Mouse (Mus musculus) layer of hippocampus, adult 2 months (tissue): ENCODE measurements around the gene Gm20538. TPM values are rescaled to one million over a fixed set of nuclear protein-coding genes. Genes with fewer than 3 reads are reported as not detected.

Experiments
- DNase-seq, 2 experiments: peaks; one replicate each; pipeline ENCODE4 v3.0.0; 2022; ENCODE audit warnings: low spot score in 2 of 2
- H3K27ac ChIP-seq: fragments of 200-600 bp; 2 replicates; pipeline ENCODE4 v1.8.1; 2022
- H3K4me3 ChIP-seq: fragments of 200-600 bp; 2 replicates; pipeline ENCODE4 v1.8.1; 2022; ENCODE audit warnings: mild to moderate bottlenecking
- CTCF ChIP-seq: fragments of 200-600 bp; conservative IDR thresholded peaks from 2 replicates; pipeline ENCODE4 v1.8.1; 2022; ENCODE audit warnings: antibody characterized with exemption, mild to moderate bottlenecking, moderate library complexity
- long read RNA-seq, 2 experiments: library from polyadenylated mRNA; stranded (forward); transcript quantifications; one replicate each; pipeline ENCODE4 v2.0.0; 2021; ENCODE audit warnings: borderline mapping rate in 2 of 2
- total RNA-seq, 2 experiments: library from RNA; stranded (reverse); gene quantifications; 2 replicates each; pipeline ENCODE4 v1.2.3; 2021

The Gm20538 gene
- not detected for total RNA-seq
- long read RNA-seq, experiment 1, result 0 reads
- long read RNA-seq, experiment 2, result 0 reads

- Histone ChIP-seq H3K27ac (no peak within 1 kb of the TSS), H3K4me3 (peak within 1 kb of the TSS; percentile 85; the same call in 1 of the 2 replicates)
- no peak for DNase-seq
- no peak for TF ChIP-seq CTCF
These were observed at the start of gene Gm20538 for GRCm38 (mm10) chr19:44552731-44553130. Gm20538 (minus strand) TSS chr19:44552831.

DNA sequence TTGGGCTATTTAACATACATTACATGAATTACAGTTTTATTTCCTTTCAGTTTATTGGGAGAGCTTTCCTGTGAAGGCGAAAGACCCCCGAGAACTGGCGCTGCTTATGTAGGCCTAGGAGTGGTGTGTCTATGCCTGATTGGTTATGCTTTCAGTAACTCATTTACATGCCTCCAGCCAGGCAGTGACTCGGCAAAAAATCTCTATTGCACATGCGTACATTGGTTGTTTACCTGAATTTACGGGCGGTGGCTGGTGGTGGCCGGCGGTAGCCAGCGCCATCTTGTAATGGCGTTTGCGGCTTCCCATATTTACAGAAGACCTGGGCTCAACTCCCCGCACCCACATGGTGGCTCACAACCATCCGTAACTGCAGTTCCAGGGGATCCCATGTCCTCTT, 41.5 kb upstream of the Gm20538 start:
- no peak for TF ChIP-seq CTCF
- Histone ChIP-seq H3K4me3 (no peak overlapping the region), H3K27ac (no peak overlapping the region)
- no peak for DNase-seq

GRCm38 (mm10) chr19:44591638-44592037, 39.0 kb upstream of the Gm20538 start:
- no peak for TF ChIP-seq CTCF
- Histone ChIP-seq H3K27ac (no peak overlapping the region), H3K4me3 (no peak overlapping the region)
- no peak for DNase-seq

- no peak for TF ChIP-seq CTCF
- DNase-seq, result no peak
These were observed 38.4 kb upstream of the Gm20538 start for GRCm38 (mm10) chr19:44590992-44591391.

GRCm38 (mm10) chr19:44589591-44590223, 37.1 kb upstream of the Gm20538 start:
- TF ChIP-seq CTCF, result no peak
- no peak overlapping the region for H3K4me3 ChIP-seq
- no peak for DNase-seq
- no peak overlapping the region for H3K27ac ChIP-seq

More at GRCm38 (mm10) chr19:44590992-44591391, 38.4 kb upstream of the Gm20538 start:
- Histone ChIP-seq H3K27ac (no peak overlapping the region), H3K4me3 (no peak overlapping the region)

GRCm38 (mm10) chr19:44588036-44588435, 35.4 kb upstream of the Gm20538 start:
- no peak overlapping the region for H3K27ac ChIP-seq
- H3K4me3 ChIP-seq, result no peak overlapping the region
- no peak for TF ChIP-seq CTCF
- no peak for DNase-seq

DNA sequence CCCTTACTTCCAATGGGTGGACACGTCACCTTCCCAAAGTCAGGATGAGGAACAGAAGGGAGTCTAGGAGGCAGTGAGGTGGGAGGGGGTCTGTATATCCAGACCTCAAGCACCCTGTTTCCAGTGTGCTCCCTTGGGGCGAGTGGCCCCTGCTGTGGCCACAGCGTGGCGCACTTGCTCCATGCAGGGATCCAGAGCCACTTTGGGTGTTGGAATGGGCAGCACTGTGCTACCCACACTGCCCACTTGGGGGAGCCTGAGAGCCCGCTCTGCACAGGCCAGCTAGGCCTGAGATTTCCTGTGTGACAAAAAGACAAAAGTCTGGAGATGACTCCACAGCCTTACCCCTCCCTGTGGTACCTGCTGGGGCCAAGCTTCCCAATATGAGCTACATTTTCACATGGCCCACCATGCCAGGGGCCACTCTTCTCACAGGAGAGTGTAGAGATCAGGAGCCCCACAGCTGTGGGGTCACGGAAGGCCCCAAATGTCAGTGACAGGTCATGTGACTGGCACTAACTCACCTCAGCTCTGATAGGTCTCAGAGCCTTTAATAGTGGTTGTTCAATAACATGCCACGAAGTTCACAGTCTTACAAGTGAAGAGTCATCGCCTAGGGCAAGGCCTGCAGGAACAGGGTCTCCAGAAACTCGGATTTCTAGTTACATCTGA, 30.1 kb upstream of the Gm20538 start:
- Histone ChIP-seq H3K27ac (no peak overlapping the region), H3K4me3 (no peak overlapping the region)
- DNase-seq, result peak; percentile 88 to 97
- TF ChIP-seq CTCF, result peak; percentile 100

DNA sequence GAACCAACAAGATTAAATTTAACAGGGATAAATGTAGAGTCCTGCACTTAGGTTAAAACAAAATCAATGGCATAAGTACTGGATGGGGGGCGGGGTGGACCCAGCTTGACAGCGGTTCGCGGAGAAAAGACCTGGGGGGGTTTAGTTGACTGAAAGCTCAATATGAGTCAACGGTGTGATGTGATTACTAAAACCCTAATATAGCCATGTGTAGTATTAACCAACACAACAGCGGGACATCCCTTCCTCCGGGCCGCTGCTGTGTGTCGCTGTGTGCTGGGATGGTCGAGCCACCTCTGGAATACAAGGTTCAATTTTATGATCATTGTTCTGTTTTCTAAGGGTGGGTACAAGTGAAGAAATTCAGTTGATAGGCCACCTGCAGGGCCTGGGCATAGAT, 29.5 kb upstream of the Gm20538 start:
- Histone ChIP-seq H3K4me3 (no peak overlapping the region), H3K27ac (no peak overlapping the region)
- no peak for DNase-seq
- no peak for TF ChIP-seq CTCF

GRCm38 (mm10) chr19:44578038-44578437, 25.4 kb upstream of the Gm20538 start:
- H3K27ac ChIP-seq, result no peak overlapping the region
- no peak for DNase-seq
- no peak for TF ChIP-seq CTCF
- H3K4me3 ChIP-seq, result no peak overlapping the region

DNA sequence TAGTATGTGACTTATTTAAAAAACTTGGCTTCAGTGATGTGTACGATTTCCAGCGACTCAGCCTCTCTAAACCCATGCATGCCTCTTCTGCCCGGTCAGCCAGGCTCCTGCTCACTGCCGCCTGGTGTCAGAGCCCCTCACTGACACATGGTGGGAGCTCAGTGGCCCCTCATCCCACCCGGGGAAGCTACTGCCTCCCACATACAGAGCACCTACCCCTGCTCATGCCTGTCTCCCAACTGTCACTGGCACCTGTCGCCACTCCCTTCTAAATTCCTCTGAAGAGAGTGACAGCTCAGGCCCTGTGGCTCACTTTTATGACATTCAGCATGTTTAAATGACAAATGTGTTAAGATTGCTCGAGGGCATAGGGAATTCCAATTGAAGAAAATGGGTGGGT, 23.6 kb upstream of the Gm20538 start:
- no peak overlapping the region for H3K27ac ChIP-seq
- no peak overlapping the region for H3K4me3 ChIP-seq
- TF ChIP-seq CTCF, result no peak
- no peak for DNase-seq

GRCm38 (mm10) chr19:44567763-44568162, 15.1 kb upstream of the Gm20538 start:
- no peak for DNase-seq
- Histone ChIP-seq H3K27ac (no peak overlapping the region), H3K4me3 (no peak overlapping the region)
- no peak for TF ChIP-seq CTCF

GRCm38 (mm10) chr19:44564006-44564405, 11.4 kb upstream of the Gm20538 start:
- Histone ChIP-seq H3K4me3 (peak overlapping the region; percentile 67; the same call in 1 of the 2 replicates), H3K27ac (no peak overlapping the region)
- no peak for DNase-seq
- TF ChIP-seq CTCF, result no peak

GRCm38 (mm10) chr19:44562652-44563206, 10.1 kb upstream of the Gm20538 start, which contains the start of gene Hif1an:
Hif1an (plus strand) TSS chr19:44562850.
- TF ChIP-seq CTCF, result peak; percentile 99
- peak; percentile 93 to 95 for DNase-seq
- peak within 1 kb of the TSS; percentile 85 for H3K27ac ChIP-seq
- H3K4me3 ChIP-seq, result peak within 1 kb of the TSS; percentile 67
